Mouse (Mus musculus) right cerebral cortex, adult 2 months (tissue): Measurements from ENCODE around the gene Rab5if.
"Not testable (repeated sequence)": the region's sequence is repeated elsewhere in the genome, so short reads cannot be mapped to it uniquely, and the experiment has no call there.

Experiments
- DNase-seq, 2 experiments: peaks; one replicate each; pipeline ENCODE4 v3.0.0; 2021 to 2022; ENCODE audit warnings: low spot score in 2 of 2

Rab5if gene

DNA sequence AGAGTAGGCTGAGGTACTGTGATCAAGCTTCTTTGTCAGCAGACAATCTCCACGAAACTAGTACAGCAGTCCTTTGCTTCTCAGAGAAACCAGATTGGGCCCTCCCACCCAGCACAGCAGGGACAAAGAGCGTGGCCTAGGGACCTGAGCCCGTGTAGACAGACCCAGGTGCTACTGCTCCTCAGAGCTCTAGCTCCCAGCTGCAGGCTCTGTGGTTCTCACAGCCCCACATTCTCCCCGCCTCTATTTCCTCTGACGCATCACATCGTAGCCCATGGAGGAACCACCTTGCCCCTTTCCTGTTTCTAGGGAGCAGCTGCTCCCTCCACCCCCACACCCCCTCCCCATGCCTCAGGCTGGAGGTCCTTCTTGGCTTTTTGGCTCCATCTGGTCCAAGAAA is 24.1 kb downstream of the Rab5if start, which contains the start of gene Sla2:
Gene Sla2, minus strand, starts transcription at position 176 of the 400 bp plus-strand sequence.
- no peak for DNase-seq

GRCm38 (mm10) chr2:156888490-156888889 is 25.6 kb downstream of the Rab5if start:
- no peak for DNase-seq

DNA sequence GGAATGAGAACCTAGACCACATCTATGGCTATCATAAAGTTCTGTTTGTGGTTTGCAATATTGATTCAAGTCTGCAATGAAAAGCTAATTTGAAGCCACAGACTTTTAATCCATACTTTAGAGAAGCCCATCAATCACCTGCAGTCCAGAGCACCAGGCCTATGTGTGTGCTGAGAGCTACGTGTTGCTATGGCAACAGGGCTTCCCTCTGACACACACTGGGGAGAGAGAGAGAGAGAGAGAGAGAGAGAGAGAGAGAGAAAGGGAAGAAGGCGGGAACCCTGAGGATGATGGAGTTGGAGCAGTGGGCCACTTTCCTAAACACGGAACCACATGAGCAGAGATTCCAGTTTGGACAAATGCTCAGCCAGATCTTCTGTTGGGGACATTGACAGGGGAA is 29.3 kb downstream of the Rab5if start:
- no peak for DNase-seq

DNA sequence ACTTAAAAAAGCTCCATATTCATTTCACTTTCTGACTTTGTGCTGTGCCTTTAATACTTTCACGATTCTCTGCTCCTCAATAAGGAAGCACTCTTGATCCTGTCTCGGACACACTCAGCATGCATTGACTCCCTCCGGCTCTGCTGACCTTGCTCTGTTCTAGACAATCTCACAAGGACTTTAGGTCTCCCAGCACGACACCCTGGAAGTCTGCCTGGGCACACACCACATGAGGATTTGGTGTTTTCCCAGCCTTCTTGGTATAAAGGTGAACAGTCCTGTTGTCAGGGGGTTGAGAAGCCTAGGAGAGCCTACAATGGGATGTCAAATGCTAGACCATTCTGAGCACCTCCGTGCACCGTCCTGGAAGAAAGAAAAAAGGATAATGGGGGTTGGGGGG is 29.9 kb downstream of the Rab5if start:
- no peak for DNase-seq

- DNase-seq, result no peak
These were observed 31.8 kb downstream of the Rab5if start for GRCm38 (mm10) chr2:156894496-156895265.

- DNase-seq, result no peak
These were observed 33.5 kb downstream of the Rab5if start for GRCm38 (mm10) chr2:156896384-156896914.

- peak; percentile 49 to 55 for DNase-seq
These were observed 34.1 kb downstream of the Rab5if start for GRCm38 (mm10) chr2:156897034-156897433.

DNA sequence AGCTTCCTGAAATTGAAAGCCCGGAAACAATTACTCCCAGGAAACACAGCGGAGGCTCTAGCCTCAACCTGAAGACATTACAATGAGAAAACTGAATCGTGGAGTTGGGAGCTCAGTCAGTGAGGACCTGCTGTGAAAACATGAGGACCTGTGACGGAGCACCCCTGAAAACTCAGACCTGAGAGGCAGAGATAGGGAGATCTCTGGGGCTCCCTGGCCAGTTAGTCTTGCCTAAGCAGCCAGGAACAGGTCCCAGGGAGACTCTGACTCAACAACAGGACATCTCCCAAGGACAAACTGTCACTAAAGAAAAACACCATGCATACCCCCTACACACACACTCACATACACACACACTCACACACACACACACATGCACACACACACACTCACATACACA is 35.4 kb downstream of the Rab5if start:
- no peak for DNase-seq

GRCm38 (mm10) chr2:156899184-156899583 is 36.3 kb downstream of the Rab5if start:
- peak in 1 of 2 experiments; percentile 26 for DNase-seq

- DNase-seq, result no peak
These were observed 38.4 kb downstream of the Rab5if start for GRCm38 (mm10) chr2:156901344-156901743.

- DNase-seq, result no peak
These were observed 39.0 kb downstream of the Rab5if start for GRCm38 (mm10) chr2:156901883-156902282.

DNA sequence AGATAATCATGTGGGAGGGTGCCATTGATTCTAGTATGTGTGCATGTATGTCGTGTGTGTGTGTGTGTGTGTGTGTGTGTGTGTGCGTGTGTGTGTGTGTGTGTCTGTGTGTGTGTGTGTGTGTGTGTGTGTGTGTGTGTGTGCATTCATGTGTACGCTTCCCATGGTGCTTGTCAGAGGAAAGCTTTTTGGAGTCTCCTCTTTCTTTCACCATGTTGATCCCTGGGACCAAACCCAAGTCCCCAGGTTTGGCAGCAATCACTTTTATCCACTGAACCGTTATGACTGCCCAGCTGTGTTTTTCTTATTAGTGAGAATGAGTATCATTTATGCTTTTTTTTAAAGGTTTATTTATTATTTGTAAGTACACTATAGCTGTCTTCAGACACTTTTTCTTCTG is 39.5 kb downstream of the Rab5if start:
- not testable (repeated sequence) for DNase-seq

GRCm38 (mm10) chr2:156903367-156903766 is 40.4 kb downstream of the Rab5if start:
- DNase-seq, result no peak

DNA sequence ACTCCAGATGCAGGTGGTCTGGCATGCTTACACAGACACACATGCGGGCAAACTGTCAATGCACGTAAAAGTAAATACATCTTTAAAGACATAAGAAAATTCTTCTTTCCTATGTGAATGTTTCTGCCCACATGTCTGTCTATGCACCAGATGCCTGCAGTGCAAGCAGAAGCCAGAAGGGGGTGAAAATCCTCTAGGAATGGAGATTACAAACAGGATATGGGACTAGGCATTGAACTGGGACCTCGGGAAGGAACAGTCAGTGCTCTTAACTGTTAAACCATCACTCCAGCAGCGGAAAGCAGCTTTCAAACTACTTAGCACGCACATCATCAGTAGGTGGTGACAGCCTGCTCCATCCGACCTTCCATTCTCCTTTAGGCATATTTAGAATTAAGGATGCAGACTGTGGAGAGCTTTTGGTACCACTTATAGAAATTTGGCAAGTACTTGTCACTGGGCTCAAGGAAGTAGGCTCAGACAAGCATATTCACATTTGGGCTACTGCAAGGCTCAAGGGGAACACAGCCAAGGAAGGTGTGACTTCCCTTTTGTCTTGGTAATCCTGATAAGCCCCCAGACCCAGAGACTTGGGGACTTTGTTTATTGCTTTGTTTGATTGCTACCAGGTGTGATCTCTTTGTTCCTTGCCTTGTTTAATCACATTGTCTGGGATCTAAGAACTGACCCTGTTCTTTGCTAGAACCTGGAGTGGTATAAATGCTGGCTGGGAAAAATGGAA is 42.2 kb downstream of the Rab5if start:
- peak; percentile 82 to 85 for DNase-seq

GRCm38 (mm10) chr2:156905931-156906330 is 43.0 kb downstream of the Rab5if start:
- not testable (repeated sequence) for DNase-seq

GRCm38 (mm10) chr2:156913191-156913590 is 50.3 kb downstream of the Rab5if start:
- DNase-seq, result no peak

- no peak for DNase-seq
These were observed 52.6 kb downstream of the Rab5if start for GRCm38 (mm10) chr2:156915559-156915958.

DNA sequence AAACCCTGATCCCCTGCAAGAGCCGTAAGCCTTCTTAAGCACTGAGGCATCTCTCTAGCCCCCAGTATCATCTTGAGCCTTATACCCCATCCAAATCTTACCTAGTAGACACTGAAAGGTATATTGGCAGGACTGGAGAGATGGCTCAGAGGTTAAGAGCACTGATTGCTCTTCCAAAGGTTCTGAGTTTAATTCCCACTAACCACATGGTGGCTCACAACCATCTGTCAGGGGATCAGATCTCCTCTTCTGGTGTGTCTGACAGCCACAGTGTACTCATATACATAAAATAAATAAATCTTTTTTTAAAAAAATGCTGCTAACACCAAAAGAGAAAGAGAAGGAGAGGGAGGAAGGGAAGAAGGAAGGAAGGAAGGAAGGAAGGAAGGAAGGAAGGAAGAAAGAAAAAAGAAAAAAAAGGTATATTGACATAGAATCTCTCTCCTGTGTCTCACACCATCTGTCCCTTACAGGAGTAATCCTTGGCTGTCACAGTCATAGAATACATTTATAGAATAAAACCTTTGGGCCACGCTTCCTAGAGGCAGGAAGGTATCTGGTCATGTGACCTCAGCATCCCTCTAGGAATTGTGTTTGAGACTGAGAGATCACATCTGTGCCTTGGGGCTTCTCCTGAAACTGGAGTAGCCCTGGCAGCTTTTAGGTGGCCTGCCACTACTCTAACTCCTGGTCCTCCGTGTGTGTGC is 53.6 kb downstream of the Rab5if start:
- no peak for DNase-seq

DNA sequence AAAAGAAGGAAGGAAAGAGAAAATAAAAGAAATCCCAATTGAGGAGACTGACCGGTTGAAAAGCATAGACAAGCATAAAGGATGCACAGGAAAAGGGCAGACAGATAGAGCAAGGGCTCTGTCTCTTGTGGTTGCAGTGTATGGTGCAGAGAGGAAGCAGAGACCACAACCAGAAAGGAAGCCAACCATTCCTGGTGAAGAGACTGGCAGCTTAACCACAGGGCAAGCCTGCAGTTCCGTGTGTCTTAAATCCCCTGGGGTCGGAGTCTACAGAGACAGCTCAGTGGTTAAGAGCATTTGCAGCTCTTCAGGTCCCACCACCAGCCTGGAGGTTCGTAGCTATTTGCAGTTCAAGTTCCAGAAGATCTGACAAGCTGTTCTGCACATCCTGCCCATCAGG is 55.6 kb downstream of the Rab5if start:
- no peak for DNase-seq

GRCm38 (mm10) chr2:156919191-156919590 is 56.3 kb downstream of the Rab5if start:
- not testable (repeated sequence) for DNase-seq

GRCm38 (mm10) chr2:156919796-156920195 is 56.9 kb downstream of the Rab5if start:
- DNase-seq, result no peak

- DNase-seq, result no peak
These were observed 60.1 kb downstream of the Rab5if start for GRCm38 (mm10) chr2:156923057-156923456.
